ENCODE assay signal across 12 mouse cellular contexts in genomic region chr17:64754142-64754863, GRCm38 (mm10).
DNase-seq lines count a peak whose midpoint lies in the region; ATAC-seq and TF ChIP-seq lines count a peak whose summit lies in the region.
"Had no signal": no experiment of that assay in that cellular context is flagged by ENCODE, and none has a peak within 500 bp of the region (broad histone marks: within the 10 kb centered on the region; RNA-seq: fewer than 3 reads in every experiment).

No protein-coding gene starts in this region.

- TF ChIP-seq CTCF in liver, adult 2 months (IDR thresholded peaks at IDR 0.05; ENCODE audit: low read depth, low read length): no peak

- H3K9me3 ChIP-seq in liver, embryonic 16.5 days (replicated peaks; ENCODE audit: control insufficient read depth, low read length): no peaks in the 10 kb centered on the region
- H3K9me3 ChIP-seq: hindbrain, embryonic 15.5 days; liver, embryonic 13.5 days had no signal

- H3K4me1 ChIP-seq in liver, adult 2 months (ENCODE audit: control insufficient read depth, insufficient read depth, low read length): peaks cover 11% of the 10 kb centered on the region
- H3K4me1 ChIP-seq in liver, embryonic 16.5 days (ENCODE audit: control insufficient read depth, low read depth, low read length): no peaks in the 10 kb centered on the region
- H3K4me1 ChIP-seq: hindbrain, embryonic 15.5 days had no signal

- no peak for TF ChIP-seq POLR2A in liver, adult 2 months (IDR thresholded peaks at IDR 0.05; ENCODE audit: extremely low read depth, insufficient read depth, low read length)

- H3K36me3 ChIP-seq in liver, adult 2 months (ENCODE audit: control insufficient read depth, insufficient read depth, low read length): peaks cover 41% of the 10 kb centered on the region
- no peaks in the 10 kb centered on the region for H3K36me3 ChIP-seq in liver, embryonic 16.5 days (ENCODE audit: control insufficient read depth, insufficient read depth)

- no peak overlapping the region for H3K4me3 ChIP-seq in liver, adult 2 months (ENCODE audit: insufficient read depth, low read depth, low read length)
- H3K4me3 ChIP-seq in liver, embryonic 16.5 days (ENCODE audit: low read depth, low read length): no peak overlapping the region
- H3K4me3 ChIP-seq: hindbrain, embryonic 15.5 days; liver, embryonic 13.5 days had no signal

- DNase-seq in cerebellum, adult 9-10 months: peak; percentile 37
- no peak for DNase-seq in cerebellum, adult 18-20 months
- peak; percentile 58 for DNase-seq in liver, adult 2 months (ENCODE audit: extremely low read depth, low read depth, low spot score)
- DNase-seq in liver: no peak
- peak; percentile 40 for DNase-seq in telencephalon, adult 2 months (ENCODE audit: low read depth, low spot score)
- no peak for DNase-seq in layer of hippocampus, adult 9-11 months
- DNase-seq in kidney, postnatal 10 days: no peak
- DNase-seq: adrenal gland, postnatal 10 days; liver, embryonic 13.5 days; right cerebral cortex, postnatal 4 days had no signal

- WGBS in liver, adult 2 months: 71% methylated on average over 9 of the region's 9 CpGs
- 28% methylated on average over 9 of the region's 9 CpGs for WGBS in liver, embryonic 16.5 days (ENCODE audit: insufficient replicate concordance)

- H3K4me2 ChIP-seq in liver, embryonic 16.5 days (ENCODE audit: low read depth, low read length): no peak overlapping the region
- H3K4me2 ChIP-seq: hindbrain, embryonic 15.5 days; liver, embryonic 13.5 days had no signal

- H3K27ac ChIP-seq in liver, adult 2 months (replicated peaks; ENCODE audit: insufficient read depth, low read depth, low read length): peak overlapping the region; percentile 21; the same call in 1 of the 2 replicates
- peak overlapping the region; percentile 4; the same call in 1 of the 2 replicates for H3K27ac ChIP-seq in liver, embryonic 16.5 days (ENCODE audit: low read length)
- H3K27ac ChIP-seq: hindbrain, embryonic 15.5 days; liver, embryonic 13.5 days had no signal

- H3K9ac ChIP-seq in liver, adult 2 months (ENCODE audit: low read depth, low read length): no peak overlapping the region
- H3K9ac ChIP-seq in liver, embryonic 16.5 days (ENCODE audit: low read depth, low read length): no peak overlapping the region
- H3K9ac ChIP-seq: hindbrain, embryonic 15.5 days; liver, embryonic 13.5 days had no signal

- ATAC-seq in liver, embryonic 16.5 days (ENCODE audit: low read depth): peak; percentile 27; the same call in 1 of the 2 replicates

- no peaks in the 10 kb centered on the region for H3K27me3 ChIP-seq in liver, adult 2 months (ENCODE audit: control insufficient read depth, insufficient read depth, low read length)
- no peaks in the 10 kb centered on the region for H3K27me3 ChIP-seq in liver, embryonic 16.5 days (ENCODE audit: control insufficient read depth, insufficient read depth, low read depth, low read length)
- H3K27me3 ChIP-seq: hindbrain, embryonic 15.5 days; liver, embryonic 13.5 days had no signal

- H3K79me2 ChIP-seq in liver, adult 2 months (ENCODE audit: control insufficient read depth, insufficient read depth, low read length): no peaks in the 10 kb centered on the region

Comparison
In these comparisons a context has a peak if more than half of its experiments do, and no peak if none do; other contexts are left out.
1. DNase-seq: peak in cerebellum, adult 9-10 months (single experiment), liver, adult 2 months (single experiment) and telencephalon, adult 2 months (single experiment); none in cerebellum, adult 18-20 months (0 of 2), liver (single experiment), layer of hippocampus, adult 9-11 months (single experiment) and kidney, postnatal 10 days (single experiment).